Mouse (Mus musculus) heart, embryonic 11.5 days (tissue): ENCODE results near the gene Ntn5. TPM values are rescaled to one million over a fixed set of nuclear protein-coding genes. Genes with fewer than 3 reads are reported as not detected.
"Not testable (repeated sequence)": the region's sequence is repeated elsewhere in the genome, so short reads cannot be mapped to it uniquely, and the experiment has no call there.

Source experiments
- ATAC-seq: fragments of 200-750 bp; cut with Nextera tagmentation; replicated peaks from 2 replicates; pipeline ENCODE4 v1.8.0; 2017; ENCODE audit warnings: moderate library complexity; ENCODE audit not compliant: insufficient number of reproducible peaks, low FRiP score, low TSS enrichment
- H3K27ac ChIP-seq: fragments of 300-500 bp; sonication (generic); 2 replicates; pipeline ENCODE4 v1.5.1; 2014; ENCODE audit warnings: mild to moderate bottlenecking, low read depth, low read length
- H3K27me3 ChIP-seq: fragments of 300-500 bp; sonication (generic); 2 replicates; pipeline ENCODE4 v1.6.1; 2014; ENCODE audit warnings: mild to moderate bottlenecking, low read length, mixed read lengths; ENCODE audit not compliant: control insufficient read depth, insufficient read depth
- H3K36me3 ChIP-seq: fragments of 300-500 bp; sonication (generic); 2 replicates; pipeline ENCODE4 v1.6.1; 2014; ENCODE audit warnings: mild to moderate bottlenecking, low read length, moderate library complexity, mixed read lengths; ENCODE audit not compliant: control insufficient read depth, insufficient read depth
- H3K4me1 ChIP-seq: fragments of 300-500 bp; sonication (generic); 2 replicates; pipeline ENCODE4 v1.6.1; 2014; ENCODE audit warnings: low read length; ENCODE audit not compliant: control insufficient read depth, insufficient read depth
- H3K4me2 ChIP-seq: fragments of 300-500 bp; sonication (generic); 2 replicates; pipeline ENCODE4 v1.6.1; 2014; ENCODE audit warnings: mild to moderate bottlenecking, moderate library complexity
- H3K4me3 ChIP-seq: fragments of 300-500 bp; sonication (generic); 2 replicates; pipeline ENCODE4 v1.5.1; 2014; ENCODE audit warnings: low read depth, low read length
- H3K9ac ChIP-seq: fragments of 300-500 bp; sonication (generic); 2 replicates; pipeline ENCODE4 v1.6.1; 2014; ENCODE audit warnings: mild to moderate bottlenecking, low read depth, low read length, moderate library complexity
- H3K9me3 ChIP-seq: fragments of 300-500 bp; sonication (generic); replicated peaks from 2 replicates; pipeline ENCODE4 v1.6.1; 2016; ENCODE audit warnings: low read length; ENCODE audit not compliant: control insufficient read depth
- WGBS: fragments of 180-500 bp; shearing (Covaris S2); extraction: QIAGEN DNeasy Blood & Tissue Kit; methylation state at CpG from one replicate; pipeline ENCODE4 v1.1.7; 2014; ENCODE audit not compliant: insufficient replicate concordance; 5-methylcytosine and 5-hydroxymethylcytosine counted together
- polyA plus RNA-seq: library from polyadenylated mRNA; unstranded; fragments of >200 nt; fragmentation: Nextera tagmentation; extraction: Ambion mirVana; gene quantifications from 2 replicates; pipeline ENCODE4 v1.2.1, GENCODE M21; 2014

Ntn5 gene
- polyA plus RNA-seq, 1 experiment from 2014 or later, result not detected

- 44% methylated on average over 8 of the region's 8 CpGs for WGBS
These were observed 34.5 kb upstream of the Ntn5 start for GRCm38 (mm10) chr7:45649351-45649750.

GRCm38 (mm10) chr7:45650484-45650883, 33.3 kb upstream of the Ntn5 start:
- H3K4me2 ChIP-seq, H3K36me3 ChIP-seq, H3K4me1 ChIP-seq, H3K4me3 ChIP-seq, H3K9ac ChIP-seq, H3K27ac ChIP-seq, ATAC-seq, H3K9me3 ChIP-seq, H3K27me3 ChIP-seq: not testable (repeated sequence)
- WGBS, result 90% methylated on average over 19 of the region's 20 CpGs

More at GRCm38 (mm10) chr7:45649351-45649750, 34.5 kb upstream of the Ntn5 start:
- Histone ChIP-seq H3K27ac (peak overlapping the region; percentile 46), H3K36me3 (no peaks in the 10 kb centered on the region), H3K4me2 (peak overlapping the region; percentile 37), H3K27me3 (no peaks in the 10 kb centered on the region; the same call in 1 of the 2 replicates), H3K9ac (no peak overlapping the region), H3K9me3 (no peaks in the 10 kb centered on the region), H3K4me1 (peaks cover 8% of the 10 kb centered on the region), H3K4me3 (no peak overlapping the region)
- peak; percentile 50; the same call in 1 of the 2 replicates for ATAC-seq

GRCm38 (mm10) chr7:45654424-45655047, 29.3 kb upstream of the Ntn5 start:
- ATAC-seq, result no peak
- H3K4me3 ChIP-seq, result peak overlapping the region; percentile 12; the same call in 1 of the 2 replicates

GRCm38 (mm10) chr7:45660746-45661478, 22.9 kb upstream of the Ntn5 start:
- Histone ChIP-seq H3K4me2 (no peak overlapping the region), H3K4me3 (no peak overlapping the region), H3K9ac (no peak overlapping the region), H3K4me1 (peaks cover 4% of the 10 kb centered on the region; the same call in 1 of the 2 replicates), H3K27ac (no peak overlapping the region), H3K36me3 (no peaks in the 10 kb centered on the region), H3K9me3 (0 out of 2 replicates have a peak, but pooled peaks cover 3% of the 10 kb centered on the region), H3K27me3 (no peaks in the 10 kb centered on the region)
- no peak for ATAC-seq
- WGBS, result 79% methylated on average over 11 of the region's 11 CpGs

More at GRCm38 (mm10) chr7:45654424-45655047, 29.3 kb upstream of the Ntn5 start:
- H3K36me3 ChIP-seq, result no peaks in the 10 kb centered on the region
- H3K27me3 ChIP-seq, result no peaks in the 10 kb centered on the region
- H3K4me1 ChIP-seq, result 0 out of 2 replicates have a peak, but pooled peaks cover 3% of the 10 kb centered on the region
- H3K9ac ChIP-seq, result 0 out of 2 replicates have a peak overlapping the region, but pooled peaks have one; percentile 23
- 0 out of 2 replicates have a peak, but pooled peaks cover 3% of the 10 kb centered on the region for H3K9me3 ChIP-seq
- H3K27ac ChIP-seq, result no peak overlapping the region
- WGBS, result 26% methylated on average over 17 of the region's 17 CpGs
- peak overlapping the region; percentile 55 for H3K4me2 ChIP-seq

GRCm38 (mm10) chr7:45661702-45662101, 22.1 kb upstream of the Ntn5 start:
- not testable (repeated sequence) for H3K27me3 ChIP-seq, H3K4me1 ChIP-seq, H3K4me3 ChIP-seq, ATAC-seq, H3K4me2 ChIP-seq, H3K9me3 ChIP-seq, H3K36me3 ChIP-seq, H3K27ac ChIP-seq, H3K9ac ChIP-seq
- WGBS, result 95% methylated on average over 6 of the region's 6 CpGs

GRCm38 (mm10) chr7:45665303-45666138, 18.3 kb upstream of the Ntn5 start:
- no peaks in the 10 kb centered on the region for H3K36me3 ChIP-seq
- H3K9me3 ChIP-seq, result no peaks in the 10 kb centered on the region
- no peak for ATAC-seq
- H3K9ac ChIP-seq, result no peak overlapping the region
- no peak overlapping the region for H3K4me3 ChIP-seq
- peaks cover 4% of the 10 kb centered on the region; the same call in 1 of the 2 replicates for H3K4me1 ChIP-seq
- H3K27me3 ChIP-seq, result no peaks in the 10 kb centered on the region
- WGBS, result 56% methylated on average over 13 of the region's 13 CpGs
- H3K4me2 ChIP-seq, result no peak overlapping the region
- H3K27ac ChIP-seq, result no peak overlapping the region

- Histone ChIP-seq H3K4me2 (no peak within 1 kb of the TSS), H3K27me3 (no peaks in the 10 kb centered on the region), H3K9ac (no peak within 1 kb of the TSS), H3K36me3 (no peaks in the 10 kb centered on the region), H3K4me1 (peaks cover 4% of the 10 kb centered on the region; the same call in 1 of the 2 replicates), H3K27ac (no peak within 1 kb of the TSS), H3K9me3 (no peaks in the 10 kb centered on the region), H3K4me3 (no peak within 1 kb of the TSS)
- WGBS, result 81% methylated on average over 7 of the region's 7 CpGs
- no peak for ATAC-seq
These were observed 17.7 kb upstream of the Ntn5 start, which contains the start of gene Fut2 for GRCm38 (mm10) chr7:45666161-45666560. Fut2 (minus strand) TSS chr7:45666394.

- Histone ChIP-seq H3K27ac (no peak overlapping the region), H3K9me3 (no peaks in the 10 kb centered on the region), H3K4me3 (no peak overlapping the region), H3K36me3 (no peaks in the 10 kb centered on the region), H3K27me3 (no peaks in the 10 kb centered on the region), H3K4me2 (no peak overlapping the region), H3K9ac (no peak overlapping the region), H3K4me1 (peaks cover 4% of the 10 kb centered on the region; the same call in 1 of the 2 replicates)
- no peak for ATAC-seq
- WGBS, result 75% methylated on average over 14 of the region's 14 CpGs
These were observed 16.1 kb upstream of the Ntn5 start for GRCm38 (mm10) chr7:45667761-45668160.
